Mouse (Mus musculus) hematopoietic stem cell, adult 5-6 weeks (primary cell): ENCODE results near the gene Zfp235. TPM values are rescaled to one million over a fixed set of nuclear protein-coding genes. Genes with fewer than 3 reads are reported as not detected.
A peak's percentile ranks its signal among the peaks of the same experiment; 100 is the strongest.

ENCODE experiments used
- ATAC-seq, 2 experiments: fragments of 125-278 bp in 1 of 2; replicated peaks in 1 of 2; 2 replicates each; pipeline ENCODE4 v1.8.0; 2016 to 2017; ENCODE audit warnings: inconsistent platforms in 2 of 2, mild to moderate bottlenecking in 2 of 2, moderate number of reproducible peaks in 2 of 2, low read depth in 1 of 2, moderate TSS enrichment in 1 of 2; ENCODE audit not compliant: low FRiP score in 2 of 2, poor library complexity in 2 of 2, severe bottlenecking in 2 of 2, insufficient read depth in 1 of 2, low TSS enrichment in 1 of 2
- total RNA-seq: library from RNA; stranded (forward); fragments of 172-1452, 232-1000 nt; gene quantifications from 2 replicates; pipeline ENCODE4 v1.2.3, GENCODE M21; 2017

Gene Zfp235
- total RNA-seq, 1 experiment from 2014 or later: 19.4 TPM

DNA sequence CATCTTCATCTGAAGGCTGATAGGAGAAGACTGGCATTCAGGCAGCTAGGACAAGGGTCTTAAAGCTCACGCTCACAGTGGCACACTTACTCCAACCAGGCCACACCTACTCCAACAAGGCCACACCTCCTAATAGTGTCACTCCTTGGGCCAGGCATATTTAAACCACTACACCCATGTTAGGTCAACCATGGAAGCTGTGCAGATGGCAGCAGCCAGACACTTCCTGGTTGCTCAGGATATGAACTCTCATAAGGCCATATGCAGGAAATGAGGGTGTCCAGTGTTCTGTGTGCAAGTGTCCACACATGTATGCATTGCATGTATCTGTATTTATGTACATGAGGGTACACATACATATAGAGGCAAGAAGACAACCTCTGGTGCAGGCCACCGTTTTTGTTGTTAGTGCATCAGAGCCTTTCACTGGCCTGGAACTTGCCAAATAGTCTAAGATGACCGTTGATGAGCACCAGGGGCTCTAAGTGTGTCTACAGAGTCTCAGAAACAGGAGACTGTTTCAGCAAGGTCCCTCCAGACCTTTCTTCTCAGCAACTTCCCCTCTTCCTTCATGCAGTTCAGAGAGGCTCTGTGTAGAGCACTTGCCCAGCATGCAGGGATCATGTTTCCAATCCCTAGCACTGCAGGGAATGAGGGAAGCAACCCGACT is 55.1 kb downstream of the Zfp235 start:
- ATAC-seq: no peak

- peak in 1 of 2 experiments; percentile 48; a peak in 1 of 4 replicates for ATAC-seq
These were observed 55.6 kb downstream of the Zfp235 start for GRCm38 (mm10) chr7:24189571-24189944.

DNA sequence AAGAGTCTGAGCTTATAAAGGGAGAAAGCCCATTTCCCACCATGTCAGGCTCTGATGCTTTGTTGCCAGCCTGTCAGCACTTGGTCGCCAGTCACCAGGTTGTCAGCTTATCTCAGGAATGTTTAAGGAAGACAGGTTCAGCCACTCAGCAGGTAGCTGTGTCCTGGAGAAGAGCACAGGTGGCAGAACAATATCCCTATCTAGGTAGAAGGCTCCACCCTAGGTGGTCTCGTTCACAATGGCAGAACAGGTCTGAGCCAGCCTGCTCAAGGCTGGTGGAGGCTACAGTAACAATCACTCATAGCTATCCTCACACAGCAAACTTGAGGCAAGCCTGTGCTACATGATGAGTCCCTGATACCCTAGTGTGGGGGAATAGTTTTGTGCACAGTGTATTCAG is 57.4 kb downstream of the Zfp235 start:
- no peak for ATAC-seq

Other genes with a start within 250 kb of the Zfp235 start
- gene Vmn1r178, start 242.2 kb upstream of the Zfp235 start, total RNA-seq: not detected in 2 replicates
- not detected in 2 replicates for gene Vmn1r179, start 207.2 kb upstream of the Zfp235 start, total RNA-seq
- not detected in 2 replicates for gene Vmn1r180, start 183.5 kb upstream of the Zfp235 start, total RNA-seq
- not detected in 2 replicates for gene Vmn1r181, start 159.6 kb upstream of the Zfp235 start, total RNA-seq
- gene V1rd19, start 132.5 kb upstream of the Zfp235 start, total RNA-seq: not detected in 2 replicates
- gene Vmn1r183, start 80.9 kb upstream of the Zfp235 start, total RNA-seq: not detected in 2 replicates
- gene Zfp180, start 52.2 kb upstream of the Zfp235 start, total RNA-seq: 12.1 and 12.9 TPM in 2 replicates
- gene Zfp112, start 21.9 kb upstream of the Zfp235 start, total RNA-seq: 0.60 and 1.1 TPM in 2 replicates
- 2.7 and 2.8 TPM in 2 replicates for gene Zfp114, start 40.9 kb downstream of the Zfp235 start, total RNA-seq
- 13.8 and 15.4 TPM in 2 replicates for gene Zfp111, start 77.3 kb downstream of the Zfp235 start, total RNA-seq
- gene Zfp109, start 103.4 kb downstream of the Zfp235 start, total RNA-seq: 10.6 and 12.9 TPM in 2 replicates
- gene Zfp108, start 120.6 kb downstream of the Zfp235 start, total RNA-seq: 2.0 and 4.6 TPM in 2 replicates
- 5.1 and 9.1 TPM in 2 replicates for gene Zfp93, start 136.3 kb downstream of the Zfp235 start, total RNA-seq
- gene Zfp61, start 167.1 kb downstream of the Zfp235 start, total RNA-seq: 23.2 and 24.6 TPM in 2 replicates
- 5.5 and 6.5 TPM in 2 replicates for gene Zfp94, start 182.5 kb downstream of the Zfp235 start, total RNA-seq
- not detected in 2 replicates for gene Tescl, start 199.8 kb downstream of the Zfp235 start, total RNA-seq
- not detected in 2 replicates for gene Lypd5, start 215.0 kb downstream of the Zfp235 start, total RNA-seq
- 75.9 and 80.8 TPM in 2 replicates for gene Kcnn4, start 236.1 kb downstream of the Zfp235 start, total RNA-seq